Mouse (Mus musculus) liver (tissue): Measurements from ENCODE around the gene Aldh18a1.
A peak's percentile ranks its signal among the peaks of the same experiment; 100 is the strongest.

Experiments
- DNase-seq: peaks from one replicate; pipeline ENCODE4 v3.0.0-alpha.2; 2020; ENCODE audit warnings: mixed read lengths

Aldh18a1 gene

GRCm38 (mm10) chr19:40523431-40524005 is 64.7 kb downstream of the Aldh18a1 start:
- DNase-seq = no peak

GRCm38 (mm10) chr19:40520403-40520802 is 67.9 kb downstream of the Aldh18a1 start:
- DNase-seq = no peak

DNA sequence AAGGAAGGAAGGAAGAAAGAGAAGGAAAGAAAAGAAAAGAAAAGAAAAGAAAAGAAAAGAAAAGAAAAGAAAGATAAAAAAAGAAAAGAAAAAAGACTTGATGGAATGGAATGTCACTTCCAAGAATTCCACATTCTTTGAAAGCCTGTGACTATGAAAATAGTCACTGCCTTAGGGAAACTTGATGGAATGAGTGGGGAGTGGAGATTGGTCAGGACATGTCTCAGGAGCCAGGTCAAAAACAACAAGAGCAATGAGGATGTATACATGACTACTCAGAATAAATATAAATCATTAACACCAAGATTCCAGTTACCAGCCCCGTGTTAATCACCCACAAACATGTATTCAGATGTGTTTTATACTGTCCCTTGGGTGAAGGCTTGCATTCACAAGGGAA is 69.6 kb downstream of the Aldh18a1 start:
- DNase-seq = no peak

- DNase-seq = no peak
These were observed 72.7 kb downstream of the Aldh18a1 start for GRCm38 (mm10) chr19:40515596-40515995.

DNA sequence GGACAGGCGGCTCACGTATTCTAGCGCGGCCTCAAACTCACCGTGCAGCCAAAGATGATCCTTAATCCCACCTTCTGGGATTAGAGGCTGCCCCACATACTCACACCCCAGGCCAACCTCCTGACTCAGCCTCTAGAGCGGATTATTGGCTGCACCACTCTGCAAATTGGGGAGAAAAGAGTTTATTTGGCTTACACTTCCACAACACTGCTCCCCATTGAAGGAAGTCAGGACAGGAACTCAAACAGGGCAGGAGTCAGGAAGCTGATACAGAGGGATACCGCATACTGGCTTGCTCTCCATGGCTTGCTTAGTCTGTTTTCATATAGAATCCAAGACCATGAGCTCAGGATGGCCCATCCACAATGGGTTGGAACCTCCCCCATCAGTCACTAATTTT is 73.9 kb downstream of the Aldh18a1 start:
- no peak for DNase-seq

DNA sequence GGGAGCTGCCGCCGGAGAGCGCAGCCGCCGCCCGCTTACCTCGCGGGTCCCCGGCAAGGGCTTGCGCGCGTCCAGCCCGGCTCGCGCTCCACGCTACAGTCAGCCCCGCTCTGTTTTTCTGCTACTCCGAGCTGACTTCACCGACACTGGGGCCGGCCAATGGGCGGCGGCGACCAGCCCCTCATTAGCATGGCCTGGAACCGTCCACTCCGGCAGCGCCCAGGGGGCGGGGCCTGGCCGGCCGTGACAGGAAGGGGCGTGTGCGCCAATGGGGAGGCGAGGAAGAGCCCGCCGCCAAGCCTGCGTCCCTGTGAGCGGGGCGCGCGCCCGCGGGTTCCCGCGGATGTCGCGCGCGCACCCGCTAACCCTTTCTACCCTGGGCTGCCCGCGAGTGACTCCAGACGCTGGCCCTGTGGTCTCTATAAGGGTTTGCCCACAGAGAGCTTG is 74.6 kb downstream of the Aldh18a1 start, which contains the start of gene Sorbs1:
Gene Sorbs1, minus strand, starts transcription at position 148 of the 447 bp plus-strand sequence.
- peak; percentile 99 for DNase-seq

- DNase-seq = peak; percentile 61
These were observed 75.5 kb downstream of the Aldh18a1 start for GRCm38 (mm10) chr19:40512500-40513421.

GRCm38 (mm10) chr19:40511679-40512309 is 76.5 kb downstream of the Aldh18a1 start:
- peak; percentile 86 for DNase-seq

DNA sequence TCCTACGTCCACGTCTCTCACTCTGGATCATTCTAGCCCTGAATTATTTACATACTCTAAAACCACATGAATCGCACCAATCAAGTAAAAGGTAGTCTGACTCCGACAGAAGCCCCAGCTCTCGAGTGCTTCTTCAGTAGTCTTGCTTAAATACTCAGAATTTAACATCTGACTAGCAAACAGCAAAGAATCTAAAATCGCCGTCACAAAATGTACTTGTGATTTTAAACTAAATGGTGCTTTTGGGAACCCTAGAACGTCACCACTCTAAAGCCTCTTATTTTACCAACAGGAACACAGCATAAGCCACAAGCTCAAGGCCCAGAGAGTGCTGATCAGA is 77.2 kb downstream of the Aldh18a1 start:
- no peak for DNase-seq

- no peak for DNase-seq
These were observed 77.7 kb downstream of the Aldh18a1 start for GRCm38 (mm10) chr19:40510387-40511099.

GRCm38 (mm10) chr19:40509274-40509673 is 79.0 kb downstream of the Aldh18a1 start:
- DNase-seq = no peak

DNA sequence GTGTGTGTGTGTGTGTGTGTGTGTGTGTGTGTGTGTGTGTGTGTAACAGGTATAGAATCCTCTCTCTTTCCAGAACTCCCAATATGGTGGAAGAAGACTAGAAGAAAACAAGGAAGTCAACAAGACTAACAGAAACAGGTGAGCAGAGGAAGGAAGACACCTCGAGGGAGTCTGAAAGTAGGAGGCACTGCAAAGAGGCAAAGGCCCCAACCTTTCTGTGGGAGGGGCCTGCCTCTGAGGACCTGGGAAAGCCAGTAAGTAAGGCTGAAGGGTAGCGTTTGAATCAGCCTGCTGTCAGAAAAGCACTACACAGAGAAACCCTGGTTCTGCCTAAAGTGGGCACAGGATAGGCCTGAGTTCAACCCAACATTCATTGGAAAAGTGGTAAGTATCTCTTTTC is 79.4 kb downstream of the Aldh18a1 start:
- DNase-seq = no peak

GRCm38 (mm10) chr19:40506965-40507364 is 81.3 kb downstream of the Aldh18a1 start:
- no peak for DNase-seq

DNA sequence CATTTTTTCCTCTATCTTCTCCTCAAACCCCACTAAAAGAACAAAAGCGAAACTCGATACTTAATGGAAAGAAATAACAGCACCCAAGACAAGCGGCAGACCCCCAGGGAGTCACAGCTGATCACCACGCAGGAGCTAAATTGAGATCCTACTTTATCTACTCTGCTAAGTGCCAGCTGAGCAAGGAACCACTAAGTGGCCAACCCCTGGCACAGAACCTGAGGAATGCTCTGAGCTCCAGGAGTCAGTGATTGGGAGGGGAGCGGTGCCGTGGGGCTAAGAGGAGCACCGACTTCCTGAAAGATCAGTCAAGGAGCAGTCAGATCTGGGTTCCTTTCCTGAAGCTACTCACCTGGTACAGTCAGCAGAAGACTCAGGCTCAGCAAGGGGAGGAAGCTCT is 83.9 kb downstream of the Aldh18a1 start:
- DNase-seq = no peak
